Mouse (Mus musculus) intestine, postnatal 0 days (tissue): ENCODE results near the gene Kif2c. TPM values are rescaled to one million over a fixed set of nuclear protein-coding genes. Genes with fewer than 3 reads are reported as not detected.

Experiments
- ATAC-seq: fragments of 200-750 bp; cut with Nextera tagmentation; 2 replicates; pipeline ENCODE4 v1.8.0; 2017; ENCODE audit warnings: mild to moderate bottlenecking, moderate TSS enrichment, moderate library complexity
- H3K27ac ChIP-seq: fragments of 300-500 bp; sonication (generic); 2 replicates; pipeline ENCODE4 v1.5.1; 2014; ENCODE audit warnings: mild to moderate bottlenecking, low read depth, low read length, moderate library complexity
- H3K27me3 ChIP-seq: fragments of 300-500 bp; sonication (generic); replicated peaks from 2 replicates; pipeline ENCODE4 v1.6.1; 2014; ENCODE audit warnings: low read length, mixed read lengths; ENCODE audit not compliant: control insufficient read depth, insufficient read depth
- H3K36me3 ChIP-seq: fragments of 300-500 bp; sonication (generic); 2 replicates; pipeline ENCODE4 v1.6.1; 2014; ENCODE audit warnings: mild to moderate bottlenecking, moderate library complexity; ENCODE audit not compliant: control insufficient read depth, insufficient read depth
- H3K4me1 ChIP-seq: fragments of 300-500 bp; sonication (generic); replicated peaks from 2 replicates; pipeline ENCODE4 v1.6.1; 2014; ENCODE audit warnings: antibody characterized with exemption, low read length, mixed read lengths; ENCODE audit not compliant: control insufficient read depth, insufficient read depth
- H3K4me2 ChIP-seq: fragments of 300-500 bp; sonication (generic); replicated peaks from 2 replicates; pipeline ENCODE4 v1.6.1; 2014; ENCODE audit warnings: low read depth, mild to moderate bottlenecking, moderate library complexity
- H3K4me3 ChIP-seq: fragments of 300-500 bp; sonication (generic); 2 replicates; pipeline ENCODE4 v1.5.1; 2014; ENCODE audit warnings: low read depth, low read length
- H3K9ac ChIP-seq: fragments of 300-500 bp; sonication (generic); 2 replicates; pipeline ENCODE4 v1.6.1; 2014; ENCODE audit warnings: mild to moderate bottlenecking, low read depth, low read length
- H3K9me3 ChIP-seq: fragments of 300-500 bp; sonication (generic); 2 replicates; pipeline ENCODE4 v1.6.1; 2016; ENCODE audit warnings: mixed run types; ENCODE audit not compliant: control insufficient read depth
- CTCF ChIP-seq: sonication (generic); IDR thresholded peaks from 2 replicates; pipeline ENCODE4 v1.5.1; 2016; ENCODE audit warnings: low read depth, mild to moderate bottlenecking, control low read depth, antibody characterized with exemption, moderate library complexity
- WGBS: fragments of 180-500 bp; shearing (Covaris S2); extraction: QIAGEN DNeasy Blood & Tissue Kit; methylation state at CpG from one replicate; pipeline ENCODE4 v1.1.7; 2014; 5-methylcytosine and 5-hydroxymethylcytosine counted together
- polyA plus RNA-seq: library from polyadenylated mRNA; unstranded; fragments of >200 nt; fragmentation: Nextera tagmentation; extraction: Ambion mirVana; gene quantifications from 2 replicates; pipeline ENCODE4 v1.2.1, GENCODE M21; 2015

The Kif2c gene
- polyA plus RNA-seq, 1 experiment from 2014 or later = 7.9 TPM

- H3K27me3 ChIP-seq = no peaks in the 10 kb centered on the region
- H3K27ac ChIP-seq = no peak overlapping the region
- no peak for TF ChIP-seq CTCF
- H3K4me1 ChIP-seq = 0 out of 2 replicates have a peak, but pooled peaks cover 9% of the 10 kb centered on the region
- H3K4me2 ChIP-seq = no peak overlapping the region
- peaks cover 26% of the 10 kb centered on the region for H3K36me3 ChIP-seq
- no peaks in the 10 kb centered on the region for H3K9me3 ChIP-seq
- H3K9ac ChIP-seq = no peak overlapping the region
- H3K4me3 ChIP-seq = no peak overlapping the region
- no peak for ATAC-seq
- WGBS = 86% methylated on average over 33 of the region's 33 CpGs
Measured at GRCm38 (mm10) chr4:117127991-117128686, 54.3 kb downstream of the Kif2c start.

GRCm38 (mm10) chr4:117126675-117127290 lies 55.7 kb downstream of the Kif2c start, which contains the start of gene Tctex1d4:
Gene Tctex1d4 (plus strand): TSS chr4:117126794.
- Histone ChIP-seq H3K27ac (peak within 1 kb of the TSS; percentile 84), H3K36me3 (peaks cover 25% of the 10 kb centered on the region), H3K4me1 (0 out of 2 replicates have a peak, but pooled peaks cover 9% of the 10 kb centered on the region), H3K27me3 (no peaks in the 10 kb centered on the region), H3K9ac (peak within 1 kb of the TSS; percentile 13; the same call in 1 of the 2 replicates), H3K9me3 (no peaks in the 10 kb centered on the region), H3K4me2 (no peak within 1 kb of the TSS), H3K4me3 (no peak within 1 kb of the TSS)
- 63% methylated on average over 9 of the region's 9 CpGs for WGBS
- no peak for TF ChIP-seq CTCF
- ATAC-seq = peak; percentile 46

DNA sequence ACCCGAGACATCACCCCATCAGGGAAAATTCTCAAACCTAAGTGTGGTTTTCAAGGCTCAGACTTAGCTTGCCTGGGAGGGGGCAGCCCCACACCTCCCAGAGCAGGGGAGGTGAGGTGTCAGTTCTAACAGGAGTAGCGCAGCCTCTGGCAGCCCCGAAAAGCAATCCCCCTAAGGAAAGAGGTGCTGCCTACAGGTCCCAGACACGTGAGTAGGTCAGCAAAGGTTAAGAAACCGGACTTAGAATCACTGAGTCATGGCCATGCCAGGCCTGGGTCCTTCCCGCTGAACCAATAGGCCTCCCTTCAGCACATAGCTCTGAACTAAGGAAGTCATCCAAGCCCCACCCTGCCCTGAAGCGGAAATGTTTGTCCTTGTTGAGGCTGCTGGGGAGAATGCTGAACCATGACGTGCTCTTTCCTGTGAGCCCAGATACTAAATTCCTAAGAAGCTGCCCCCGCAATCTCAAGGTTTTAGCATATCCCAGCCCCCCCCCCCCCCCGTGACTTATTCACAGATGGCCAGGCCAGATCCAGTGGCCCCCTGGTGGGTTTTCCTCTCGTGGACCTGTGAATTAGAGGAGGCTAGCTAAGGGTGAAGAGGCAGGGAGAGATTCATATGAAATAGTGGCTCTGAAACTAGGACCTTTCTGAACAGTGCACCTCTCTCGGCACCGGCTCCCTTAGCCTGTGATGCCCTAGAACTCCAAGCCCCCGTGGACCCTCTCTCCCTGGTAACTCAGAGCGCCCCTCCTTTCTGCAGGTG lies 56.3 kb downstream of the Kif2c start:
- H3K27me3 ChIP-seq = no peaks in the 10 kb centered on the region
- peak overlapping the region; percentile 84 for H3K27ac ChIP-seq
- H3K36me3 ChIP-seq = peaks cover 20% of the 10 kb centered on the region
- H3K4me2 ChIP-seq = no peak overlapping the region
- peak overlapping the region; percentile 13; the same call in 1 of the 2 replicates for H3K9ac ChIP-seq
- H3K4me3 ChIP-seq = no peak overlapping the region
- H3K4me1 ChIP-seq = 0 out of 2 replicates have a peak, but pooled peaks cover 9% of the 10 kb centered on the region
- TF ChIP-seq CTCF = 0 out of 2 replicates have a peak, but pooled peaks have one; percentile 5
- WGBS = 44% methylated on average over 15 of the region's 15 CpGs
- no peaks in the 10 kb centered on the region for H3K9me3 ChIP-seq
- peak; percentile 76 for ATAC-seq

- Histone ChIP-seq H3K4me2 (0 out of 2 replicates have a peak within 1 kb of the TSS, but pooled peaks have one; percentile 4), H3K4me3 (no peak within 1 kb of the TSS), H3K27ac (peak within 1 kb of the TSS; percentile 84), H3K4me1 (0 out of 2 replicates have a peak, but pooled peaks cover 9% of the 10 kb centered on the region), H3K27me3 (no peaks in the 10 kb centered on the region), H3K36me3 (peaks cover 20% of the 10 kb centered on the region), H3K9ac (peak within 1 kb of the TSS; percentile 13; the same call in 1 of the 2 replicates), H3K9me3 (no peaks in the 10 kb centered on the region)
- no peak for ATAC-seq
- WGBS = 35% methylated on average over 8 of the region's 8 CpGs
- no peak for TF ChIP-seq CTCF
Measured at GRCm38 (mm10) chr4:117125348-117125909, 57.0 kb downstream of the Kif2c start, which contains the start of gene Btbd19. Gene Btbd19 (minus strand): TSS chr4:117125725.

DNA sequence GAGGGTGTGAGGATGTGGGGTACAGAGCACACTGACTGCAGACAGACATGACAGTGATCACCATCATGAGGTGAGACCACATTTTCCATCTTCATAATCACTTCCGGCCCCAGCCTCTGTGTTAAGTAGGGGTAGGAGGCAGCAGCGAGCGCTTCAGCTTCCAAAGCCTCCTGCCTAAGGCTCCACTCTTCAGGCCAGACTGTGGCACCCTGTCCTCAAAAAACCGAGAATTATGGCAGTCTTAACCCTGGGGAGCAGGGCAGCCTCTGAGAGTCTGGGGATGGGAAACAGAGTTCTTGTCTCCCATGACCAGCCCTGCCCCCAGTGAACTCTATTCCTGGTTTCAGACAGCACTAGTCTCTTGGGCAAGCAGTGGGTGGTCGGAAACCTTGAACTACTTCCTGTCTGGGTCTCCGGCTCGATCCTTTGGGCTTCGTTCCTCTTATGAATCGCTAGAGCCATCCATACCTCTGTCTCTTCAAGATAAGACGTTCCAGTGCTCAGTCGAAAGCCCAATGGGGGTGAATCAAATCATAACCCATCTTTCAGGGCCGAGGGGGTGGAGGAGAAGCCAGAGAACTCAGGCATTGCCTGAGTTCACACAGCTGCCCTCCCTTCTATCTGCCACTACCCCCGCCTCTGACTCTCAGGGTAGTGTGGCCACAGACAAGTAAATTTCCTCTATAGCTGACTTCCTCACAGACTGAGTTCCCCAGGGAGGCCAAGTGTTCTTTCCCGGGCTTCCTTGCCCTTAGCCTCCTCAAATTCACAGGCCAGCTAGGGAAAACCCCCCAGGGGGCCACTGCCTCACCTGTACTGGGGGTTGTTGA lies 57.7 kb downstream of the Kif2c start:
- Histone ChIP-seq H3K4me3 (no peak overlapping the region), H3K4me2 (0 out of 2 replicates have a peak overlapping the region, but pooled peaks have one; percentile 4), H3K4me1 (0 out of 2 replicates have a peak, but pooled peaks cover 9% of the 10 kb centered on the region), H3K9ac (no peak overlapping the region; the same call in 1 of the 2 replicates), H3K36me3 (peaks cover 19% of the 10 kb centered on the region), H3K27ac (peak overlapping the region; percentile 84), H3K27me3 (no peaks in the 10 kb centered on the region), H3K9me3 (no peaks in the 10 kb centered on the region)
- TF ChIP-seq CTCF = no peak
- WGBS = 54% methylated on average over 14 of the region's 14 CpGs
- no peak for ATAC-seq
